Mouse (Mus musculus) fat pad, adult 2 months (tissue): ENCODE data around the gene Ugt1a2.

Source experiments
- DNase-seq: peaks from one replicate; pipeline ENCODE4 v3.0.0-alpha.2; 2011; ENCODE audit warnings: low read depth, low spot score; ENCODE audit errors: extremely low read depth

The Ugt1a2 gene

DNA sequence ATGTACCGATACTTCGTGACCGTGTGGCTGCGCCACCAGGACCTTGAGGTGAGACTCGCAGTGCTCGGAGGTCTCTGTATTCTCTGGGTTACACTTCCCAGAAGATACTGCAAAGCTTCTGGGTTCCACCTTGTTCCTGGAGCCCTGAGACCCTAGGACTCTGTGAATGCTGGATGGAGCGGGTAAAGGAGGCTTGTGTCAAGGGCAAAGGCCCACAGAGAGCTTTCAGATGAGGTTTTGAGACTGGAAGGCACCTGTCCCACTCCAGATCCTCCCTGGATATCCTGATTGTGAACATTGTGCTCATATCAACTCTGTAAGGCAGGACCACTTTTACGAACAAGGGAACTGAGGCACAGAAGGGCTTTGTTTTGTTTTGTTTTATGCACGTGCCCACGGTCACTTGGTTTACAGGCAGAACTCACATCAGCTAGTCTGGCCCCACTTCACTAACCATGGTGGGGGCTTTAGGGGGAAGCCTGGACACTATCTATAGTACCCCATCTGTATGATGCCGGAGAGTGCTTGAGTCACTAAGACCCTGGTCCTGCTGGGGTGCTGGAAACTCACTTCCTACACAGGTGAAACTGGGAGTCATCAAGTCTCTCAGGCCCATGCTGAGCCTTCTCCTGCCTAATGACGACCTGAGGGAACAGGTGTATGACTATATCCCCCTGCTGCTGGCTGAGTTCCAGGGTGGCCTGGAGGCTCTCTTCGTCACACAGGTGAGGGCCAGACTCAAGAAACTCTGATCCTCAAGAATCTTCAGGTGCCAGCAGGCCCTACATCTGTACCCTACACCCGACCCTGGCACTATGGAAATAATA, 33.2 kb downstream of the Ugt1a2 start:
- DNase-seq: no peak

GRCm38 (mm10) chr1:88234248-88234610, 33.8 kb downstream of the Ugt1a2 start:
- DNase-seq: no peak

- DNase-seq: no peak
These were observed 34.2 kb downstream of the Ugt1a2 start for GRCm38 (mm10) chr1:88234646-88235045.

DNA sequence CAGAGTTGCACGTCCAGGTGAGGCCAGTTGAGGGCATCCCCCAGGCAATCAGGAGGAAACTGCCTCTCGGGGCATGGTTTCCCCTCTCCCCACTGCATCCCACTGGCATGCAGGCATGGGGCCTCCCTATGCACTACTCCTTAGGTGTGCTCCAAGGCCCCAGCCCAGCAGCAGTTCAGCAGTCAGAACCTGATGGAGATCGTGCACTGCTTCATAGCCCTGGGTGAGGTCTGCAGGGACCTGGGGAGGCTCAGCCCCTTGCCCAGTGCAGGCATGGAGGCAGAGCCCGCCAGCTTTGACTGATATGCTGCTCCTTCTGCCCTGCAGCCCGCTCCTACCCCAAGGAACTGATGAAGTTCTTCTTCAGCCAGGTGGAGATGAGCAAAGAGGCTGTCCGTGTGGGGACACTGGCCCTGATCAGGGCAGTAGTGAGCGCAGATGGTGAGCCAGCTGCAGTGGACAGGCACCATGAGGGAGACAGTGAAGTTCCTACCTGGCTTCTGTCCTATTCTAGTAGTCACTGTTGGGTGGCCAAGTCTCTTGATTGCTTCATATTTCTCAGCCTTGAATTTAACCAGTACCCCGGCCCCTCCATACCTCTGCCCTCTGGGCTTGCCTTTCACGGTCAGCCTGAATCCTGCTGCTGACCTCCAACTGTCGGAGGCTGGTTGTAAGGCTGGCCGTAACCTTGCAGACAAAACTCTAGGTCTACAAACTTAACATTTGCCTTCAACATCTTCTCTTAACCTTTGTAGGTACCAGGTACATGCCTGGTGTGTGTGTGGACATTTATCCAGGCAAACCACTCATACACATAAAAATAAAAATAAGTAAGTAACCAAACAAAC, 34.9 kb downstream of the Ugt1a2 start:
- DNase-seq: no peak

- no peak for DNase-seq
These were observed 35.6 kb downstream of the Ugt1a2 start for GRCm38 (mm10) chr1:88235894-88236415.

- no peak for DNase-seq
These were observed 36.9 kb downstream of the Ugt1a2 start for GRCm38 (mm10) chr1:88237311-88237710.

DNA sequence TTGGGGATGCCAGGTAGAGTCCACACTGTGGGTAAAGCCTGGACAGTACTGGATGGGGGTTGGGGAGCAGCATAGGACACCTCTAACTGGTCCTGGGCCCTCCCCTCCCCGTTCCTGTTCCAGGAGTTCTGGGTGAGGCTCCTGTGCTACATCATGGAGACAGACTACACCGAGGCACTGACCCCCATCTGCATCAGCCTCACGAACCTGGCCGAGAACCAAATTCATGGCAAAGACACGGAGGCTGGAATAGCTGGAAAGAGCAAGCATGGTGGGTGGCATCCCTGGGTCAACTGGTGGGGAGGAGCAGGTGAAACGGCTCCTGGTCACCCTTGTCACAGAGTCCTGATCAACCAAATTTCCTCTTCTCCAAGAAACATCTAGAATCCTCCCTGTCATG, 38.4 kb downstream of the Ugt1a2 start:
- DNase-seq: no peak

- no peak for DNase-seq
These were observed 39.7 kb downstream of the Ugt1a2 start for GRCm38 (mm10) chr1:88240072-88240471.

DNA sequence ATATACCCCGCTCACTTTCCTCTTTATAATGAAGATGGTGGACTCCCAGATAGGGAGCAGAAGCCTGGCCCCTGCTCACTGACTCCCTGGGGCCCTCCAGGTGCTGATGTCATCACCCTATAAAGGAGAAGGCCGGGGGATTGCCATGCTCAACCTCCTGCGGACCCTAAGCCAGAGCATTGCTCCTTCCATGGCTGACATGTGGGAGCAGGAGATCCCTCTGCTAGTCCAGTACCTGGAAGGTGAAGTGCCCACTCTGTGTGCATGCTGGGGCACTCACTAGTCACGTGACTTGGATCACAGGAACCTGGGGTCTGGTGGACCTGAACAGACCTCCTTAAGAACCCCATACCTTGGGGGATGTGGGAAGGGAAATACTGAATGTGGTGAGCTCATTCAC, 40.2 kb downstream of the Ugt1a2 start:
- DNase-seq: no peak

- no peak for DNase-seq
These were observed 43.5 kb downstream of the Ugt1a2 start for GRCm38 (mm10) chr1:88243861-88244260.

DNA sequence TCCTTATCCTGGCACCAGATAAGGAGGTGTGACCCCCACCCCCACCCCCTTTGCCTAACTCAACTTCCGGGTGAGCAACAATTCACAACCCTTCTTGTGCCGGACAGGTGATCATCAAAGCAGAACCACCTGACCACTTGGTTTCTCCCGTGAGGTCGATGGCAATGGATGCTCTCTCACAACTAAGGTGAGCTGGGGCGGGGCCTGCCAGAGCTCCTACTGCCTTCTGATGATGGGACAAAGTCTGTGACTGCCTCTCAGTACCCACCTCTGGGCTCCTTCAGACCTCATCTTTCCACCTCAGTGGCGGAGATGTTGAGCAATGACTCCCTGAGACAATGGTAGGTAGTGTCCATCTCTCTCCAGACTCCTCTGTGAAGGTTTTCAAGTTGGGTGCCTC, 45.5 kb downstream of the Ugt1a2 start:
- no peak for DNase-seq

DNA sequence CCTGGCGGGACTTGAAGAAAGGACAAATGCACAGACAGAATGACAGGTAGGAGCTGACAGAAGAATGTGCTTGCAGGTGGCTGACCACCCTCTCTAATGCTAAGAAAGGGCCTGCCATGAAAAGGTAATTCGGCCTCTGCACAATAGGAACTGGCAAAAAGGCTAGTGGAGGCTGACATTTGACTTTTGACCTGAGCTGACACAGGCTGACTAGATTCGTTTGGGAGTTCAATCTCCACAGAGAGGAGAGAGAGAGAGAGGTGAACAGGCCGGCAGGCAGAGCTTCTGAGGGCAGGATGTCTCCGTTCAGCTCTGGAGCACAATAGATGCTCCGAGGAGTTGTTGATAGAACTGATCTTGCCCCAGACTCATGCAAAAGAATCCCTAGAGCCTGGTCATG, 46.0 kb downstream of the Ugt1a2 start:
- no peak for DNase-seq

- DNase-seq: no peak
These were observed 47.3 kb downstream of the Ugt1a2 start for GRCm38 (mm10) chr1:88247660-88248059.

DNA sequence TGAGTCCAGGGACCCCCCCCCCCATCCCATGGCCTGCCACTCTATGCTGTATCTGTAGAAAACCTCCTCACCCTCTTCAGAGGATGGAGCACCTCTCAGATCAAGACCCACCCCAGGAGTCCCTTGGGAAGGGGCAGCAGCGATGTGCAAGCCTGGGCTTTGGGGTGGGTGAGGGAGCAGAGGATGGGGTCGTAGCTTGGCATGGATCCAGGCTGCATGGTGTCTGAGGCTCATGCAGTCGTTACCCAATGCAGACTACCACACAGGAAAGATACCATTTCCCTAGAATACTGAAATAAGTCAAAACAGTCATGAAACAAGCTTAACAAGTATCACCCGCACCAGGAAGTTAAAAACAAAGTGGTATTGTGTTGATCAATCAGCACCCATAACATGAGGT, 48.3 kb downstream of the Ugt1a2 start:
- no peak for DNase-seq

DNA sequence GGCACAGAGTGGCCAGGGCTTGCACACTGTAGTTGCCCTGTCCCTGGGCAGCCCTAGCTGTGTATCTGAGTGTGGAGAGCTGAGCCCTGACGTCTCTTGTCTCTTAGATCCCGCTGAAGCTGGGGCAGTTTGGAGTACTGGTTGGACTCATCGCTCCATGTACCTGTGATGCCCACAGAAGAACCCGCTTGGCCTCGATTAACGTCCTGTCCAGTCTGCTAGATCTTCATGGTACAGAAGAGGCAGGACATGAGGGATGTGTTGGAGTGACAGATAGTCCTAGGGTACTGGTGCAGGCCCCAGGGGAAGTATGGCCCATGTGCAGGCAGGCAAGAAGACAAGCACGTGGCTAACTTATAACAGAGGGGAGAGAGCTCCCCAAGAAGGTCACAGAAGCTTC, 49.2 kb downstream of the Ugt1a2 start:
- no peak for DNase-seq

- no peak for DNase-seq
These were observed 49.6 kb downstream of the Ugt1a2 start for GRCm38 (mm10) chr1:88250023-88250422.

- DNase-seq: no peak
These were observed 52.7 kb downstream of the Ugt1a2 start for GRCm38 (mm10) chr1:88253106-88253505.

DNA sequence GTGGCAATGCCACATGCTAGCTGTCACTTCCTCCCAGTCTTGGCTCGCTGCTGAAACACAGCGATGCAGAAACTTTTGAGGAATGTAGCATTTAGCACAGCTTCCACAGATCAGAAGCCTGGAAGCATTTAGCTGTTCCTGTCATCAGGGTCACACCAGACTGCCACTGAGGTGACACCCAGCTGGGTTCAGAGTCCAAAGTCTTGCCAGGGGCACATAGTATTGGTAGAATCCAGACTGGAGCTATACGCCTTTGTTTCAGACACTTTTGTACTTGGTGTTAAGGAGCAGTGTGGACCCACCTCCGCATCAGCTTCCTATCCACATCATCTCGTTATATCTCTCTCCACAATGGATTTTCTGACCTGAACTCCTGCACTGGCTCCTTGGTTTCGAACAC, 53.1 kb downstream of the Ugt1a2 start:
- DNase-seq: no peak

DNA sequence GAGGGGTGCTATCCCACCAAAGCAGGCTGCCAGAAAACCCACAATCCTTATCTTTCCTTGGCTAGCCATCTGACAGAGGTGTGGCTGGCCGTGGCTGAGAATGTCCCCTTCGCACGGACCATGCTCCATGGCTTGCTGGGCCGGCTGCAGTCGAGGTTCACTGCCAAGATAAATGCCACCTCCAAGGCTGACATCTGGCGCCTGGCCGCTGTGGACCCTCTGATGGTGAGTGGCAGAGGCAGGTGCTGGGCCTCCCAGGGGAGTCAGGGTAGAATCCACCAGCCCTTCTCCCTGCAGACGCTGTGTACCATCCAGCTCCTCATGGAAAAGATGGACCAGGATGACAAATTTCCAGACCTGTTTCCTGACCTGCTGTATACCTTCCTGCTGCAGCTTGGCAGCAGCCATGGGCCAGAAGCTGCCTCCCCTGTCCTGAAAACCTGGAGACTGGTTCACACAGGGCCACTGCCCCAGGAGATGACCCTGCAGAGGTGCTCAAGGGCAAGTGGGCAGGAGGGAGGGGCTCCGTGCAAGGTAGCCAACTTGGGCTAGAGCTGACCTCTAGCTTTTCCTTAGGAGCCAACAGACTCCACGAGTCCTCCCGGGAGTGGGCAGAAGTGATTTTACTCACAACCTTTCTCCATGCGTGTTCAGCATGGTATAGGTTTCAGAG, 54.5 kb downstream of the Ugt1a2 start:
- DNase-seq: no peak

GRCm38 (mm10) chr1:88255466-88255857, 55.1 kb downstream of the Ugt1a2 start:
- no peak for DNase-seq

DNA sequence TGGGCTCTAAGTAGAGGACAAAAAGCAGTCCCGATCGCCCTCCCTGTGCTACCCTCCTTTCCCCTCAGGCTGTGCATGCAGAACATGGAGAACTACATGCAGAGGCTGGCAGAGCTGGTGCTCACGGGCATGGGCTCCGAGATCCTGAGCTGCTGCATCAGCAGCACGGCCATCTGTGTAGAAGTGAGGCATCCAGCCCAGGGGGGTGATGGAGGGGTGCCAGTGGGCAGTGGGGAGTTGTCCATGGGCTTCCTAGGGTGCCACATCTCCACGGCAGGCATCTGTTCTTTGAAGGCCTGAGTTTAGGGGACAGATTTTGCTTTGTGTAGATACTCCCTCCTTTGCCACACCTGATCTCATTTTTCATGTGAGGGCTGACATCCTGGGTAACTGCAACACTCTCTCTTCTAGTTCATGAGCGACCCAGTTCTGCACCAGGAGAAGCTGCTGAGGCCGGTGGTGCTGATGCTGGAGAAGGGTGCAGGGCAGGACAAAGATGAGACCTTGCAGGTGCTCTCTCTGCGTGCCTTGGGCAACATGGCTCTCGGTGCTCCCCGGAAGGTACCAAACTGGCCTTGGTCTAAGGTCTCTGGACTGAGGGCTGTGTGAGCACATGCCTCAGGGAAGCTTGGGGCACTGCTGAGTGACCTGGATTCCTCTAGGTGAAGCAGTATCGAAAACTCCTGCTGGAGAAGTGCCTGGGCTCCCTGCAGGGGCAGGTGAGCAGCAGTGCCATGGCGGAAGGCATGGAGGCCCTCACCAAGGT, 55.8 kb downstream of the Ugt1a2 start:
- no peak for DNase-seq
